Mouse (Mus musculus): ENCODE data around the gene Xrcc1. TPM values are rescaled to one million over a fixed set of nuclear protein-coding genes. Genes with fewer than 3 reads are reported as not detected.

Xrcc1 gene
- polyA plus RNA-seq, 1 experiment from 2014 or later = 66.6 TPM

DNA sequence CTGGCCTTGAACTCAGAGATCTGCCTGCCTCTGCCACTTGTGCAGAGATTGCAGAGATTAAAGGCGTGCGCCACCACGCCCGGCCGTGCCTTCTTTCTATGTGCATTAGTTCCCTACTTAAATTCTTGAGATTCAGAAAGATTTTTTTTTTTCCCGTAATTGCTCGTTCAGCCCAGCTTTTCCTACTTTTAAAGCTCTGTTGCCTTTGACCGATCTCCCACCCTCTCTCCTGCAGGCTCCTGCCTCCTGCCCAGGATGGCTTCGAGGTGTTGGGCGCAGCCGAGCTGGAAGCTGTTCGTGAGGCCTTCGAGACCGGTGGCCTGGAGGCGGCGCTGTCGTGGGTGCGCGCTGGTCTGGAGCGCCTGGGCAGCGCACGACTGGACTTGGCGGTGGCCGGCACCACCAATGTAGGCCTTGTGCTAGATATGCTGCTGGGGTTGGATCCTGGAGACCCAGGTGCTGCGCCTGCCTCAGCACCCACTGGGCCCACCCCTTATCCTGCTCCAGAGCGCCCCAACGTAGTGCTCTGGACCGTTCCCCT, 13.0 kb upstream of the Xrcc1 start:
- Histone ChIP-seq H3K27me3 (replicated peaks; ENCODE audit: control insufficient read depth, insufficient read depth, low read length) (no peaks in the 10 kb centered on the region), H3K27ac (ENCODE audit: low read depth, low read length) (no peak overlapping the region), H3K9me3 (replicated peaks; ENCODE audit: control insufficient read depth, low read length) (no peaks in the 10 kb centered on the region), H3K4me3 (ENCODE audit: low read depth, low read length) (no peak overlapping the region), H3K4me2 (ENCODE audit: low read length) (no peak overlapping the region), H3K4me1 (ENCODE audit: control insufficient read depth, insufficient read depth, low read length) (peaks cover 18% of the 10 kb centered on the region), H3K36me3 (ENCODE audit: control insufficient read depth, insufficient read depth, low read length) (peaks cover 38% of the 10 kb centered on the region), H3K9ac (ENCODE audit: low read length) (peak overlapping the region; percentile 32; the same call in 1 of the 2 replicates)
- no peak for ATAC-seq
- DNase-seq (ENCODE audit: low spot score) = no peak
- 65% methylated on average over 28 of the region's 28 CpGs for WGBS

DNA sequence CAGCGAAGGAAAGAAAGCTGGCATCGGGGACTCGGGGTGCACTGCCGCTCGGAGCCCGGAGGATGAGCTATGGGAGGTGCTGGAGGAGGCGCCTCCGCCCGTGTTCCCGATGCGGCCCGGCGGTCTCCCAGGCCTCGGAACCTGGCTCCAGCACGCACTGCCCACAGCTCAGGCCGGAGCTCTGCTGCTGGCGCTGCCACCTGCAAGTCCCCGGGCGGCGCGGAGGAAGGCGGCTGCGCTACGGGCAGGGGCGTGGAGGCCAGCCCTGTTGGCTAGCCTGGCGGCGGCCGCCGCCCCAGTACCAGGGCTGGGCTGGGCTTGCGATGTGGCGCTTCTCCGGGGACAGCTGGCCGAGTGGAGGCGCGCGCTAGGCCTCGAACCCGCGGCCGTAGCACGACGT, 12.3 kb upstream of the Xrcc1 start:
- Histone ChIP-seq H3K4me2 (ENCODE audit: low read length) (peak overlapping the region; percentile 28; the same call in 1 of the 2 replicates), H3K27me3 (replicated peaks; ENCODE audit: control insufficient read depth, insufficient read depth, low read length) (no peaks in the 10 kb centered on the region), H3K9me3 (replicated peaks; ENCODE audit: control insufficient read depth, low read length) (no peaks in the 10 kb centered on the region), H3K9ac (ENCODE audit: low read length) (peak overlapping the region; percentile 32; the same call in 1 of the 2 replicates), H3K4me3 (ENCODE audit: low read depth, low read length) (peak overlapping the region; percentile 10; the same call in 1 of the 2 replicates), H3K36me3 (ENCODE audit: control insufficient read depth, insufficient read depth, low read length) (peaks cover 38% of the 10 kb centered on the region), H3K4me1 (ENCODE audit: control insufficient read depth, insufficient read depth, low read length) (peaks cover 18% of the 10 kb centered on the region), H3K27ac (ENCODE audit: low read depth, low read length) (no peak overlapping the region)
- ATAC-seq (no peak), DNase-seq (ENCODE audit: low spot score) (no peak)
- 21% methylated on average over 42 of the region's 42 CpGs for WGBS

DNA sequence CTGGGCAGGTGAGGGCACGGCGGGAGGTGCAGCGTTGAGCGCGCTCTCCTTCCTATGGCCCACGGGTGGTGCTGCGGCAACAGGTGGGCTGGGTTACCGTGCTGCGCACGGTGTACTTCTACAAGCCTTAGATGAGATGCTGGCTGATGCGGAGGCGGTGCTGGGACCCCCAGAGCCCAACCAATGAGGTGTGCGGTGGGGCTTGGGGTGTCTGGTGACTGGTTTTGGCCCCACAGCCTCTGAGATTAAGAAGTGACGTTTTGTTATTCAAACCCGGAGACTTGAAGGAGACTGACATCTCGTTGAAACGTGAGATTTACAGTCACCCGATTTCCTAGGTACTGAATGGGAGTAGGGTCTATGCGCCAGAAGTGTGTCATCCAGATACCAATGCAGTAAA, 11.8 kb upstream of the Xrcc1 start:
- Histone ChIP-seq H3K4me3 (ENCODE audit: low read depth, low read length) (no peak overlapping the region), H3K27me3 (replicated peaks; ENCODE audit: control insufficient read depth, insufficient read depth, low read length) (no peaks in the 10 kb centered on the region), H3K27ac (ENCODE audit: low read depth, low read length) (no peak overlapping the region), H3K36me3 (ENCODE audit: control insufficient read depth, insufficient read depth, low read length) (peaks cover 38% of the 10 kb centered on the region), H3K4me1 (ENCODE audit: control insufficient read depth, insufficient read depth, low read length) (peaks cover 18% of the 10 kb centered on the region), H3K9me3 (replicated peaks; ENCODE audit: control insufficient read depth, low read length) (no peaks in the 10 kb centered on the region), H3K9ac (ENCODE audit: low read length) (no peak overlapping the region; the same call in 1 of the 2 replicates), H3K4me2 (ENCODE audit: low read length) (peak overlapping the region; percentile 28; the same call in 1 of the 2 replicates)
- no peak for DNase-seq (ENCODE audit: low spot score)
- ATAC-seq = no peak
- WGBS = 32% methylated on average over 19 of the region's 19 CpGs

DNA sequence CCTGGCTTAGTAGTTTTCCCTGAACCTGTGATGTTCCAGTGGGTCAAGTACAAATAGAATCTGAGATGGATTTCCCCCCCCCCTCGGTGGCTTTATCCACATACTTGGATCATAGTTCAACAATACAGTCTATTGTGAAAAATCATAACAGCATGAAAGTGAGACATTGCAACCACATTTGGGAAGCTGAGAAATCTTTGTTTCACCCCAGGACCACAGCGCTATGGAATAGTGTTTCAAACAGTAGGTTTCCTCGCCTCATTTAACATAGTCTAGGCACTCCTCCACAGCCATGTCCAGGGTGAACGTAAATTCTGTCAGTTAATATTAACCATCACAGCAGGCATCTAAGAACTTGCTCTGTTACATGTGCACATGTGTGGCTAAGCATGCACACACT, 9.0 kb upstream of the Xrcc1 start:
- H3K9me3 ChIP-seq (replicated peaks; ENCODE audit: control insufficient read depth, low read length) = no peaks in the 10 kb centered on the region
- H3K4me2 ChIP-seq (ENCODE audit: low read length) = no peak overlapping the region
- peaks cover 11% of the 10 kb centered on the region for H3K4me1 ChIP-seq (ENCODE audit: control insufficient read depth, insufficient read depth, low read length)
- no peak for ATAC-seq
- peaks cover 38% of the 10 kb centered on the region for H3K36me3 ChIP-seq (ENCODE audit: control insufficient read depth, insufficient read depth, low read length)
- H3K4me3 ChIP-seq (ENCODE audit: low read depth, low read length) = no peak overlapping the region
- 80% methylated on average over 4 of the region's 4 CpGs for WGBS
- no peak for DNase-seq (ENCODE audit: low spot score)
- H3K27ac ChIP-seq (ENCODE audit: low read depth, low read length) = no peak overlapping the region
- no peak overlapping the region for H3K9ac ChIP-seq (ENCODE audit: low read length)
- no peaks in the 10 kb centered on the region for H3K27me3 ChIP-seq (replicated peaks; ENCODE audit: control insufficient read depth, insufficient read depth, low read length)

DNA sequence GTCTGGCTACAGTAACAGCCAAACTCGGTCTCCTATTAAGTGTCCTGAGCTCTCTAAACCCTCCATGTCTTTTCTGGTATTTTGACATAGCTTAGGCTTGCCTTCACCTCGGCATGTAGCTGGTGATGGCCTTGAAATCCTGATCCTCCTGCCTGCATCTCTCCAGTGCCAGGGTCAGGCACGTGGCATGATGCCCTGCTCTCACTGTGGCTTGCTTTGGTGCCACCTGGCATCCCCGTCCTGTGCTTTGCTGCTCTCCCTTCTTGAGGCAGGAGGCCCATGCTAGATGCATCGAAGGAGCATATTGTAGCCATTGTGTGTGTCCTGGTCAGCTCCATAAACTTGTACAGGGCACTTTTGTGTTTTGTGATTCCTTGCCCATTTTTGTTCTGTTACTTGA, 8.5 kb upstream of the Xrcc1 start:
- H3K36me3 ChIP-seq (ENCODE audit: control insufficient read depth, insufficient read depth, low read length) = peaks cover 38% of the 10 kb centered on the region
- H3K9ac ChIP-seq (ENCODE audit: low read length) = no peak overlapping the region
- peaks cover 6% of the 10 kb centered on the region for H3K4me1 ChIP-seq (ENCODE audit: control insufficient read depth, insufficient read depth, low read length)
- no peak overlapping the region for H3K27ac ChIP-seq (ENCODE audit: low read depth, low read length)
- H3K27me3 ChIP-seq (replicated peaks; ENCODE audit: control insufficient read depth, insufficient read depth, low read length) = no peaks in the 10 kb centered on the region
- no peak for DNase-seq (ENCODE audit: low spot score)
- no peak overlapping the region for H3K4me2 ChIP-seq (ENCODE audit: low read length)
- no peak overlapping the region for H3K4me3 ChIP-seq (ENCODE audit: low read depth, low read length)
- 81% methylated on average over 5 of the region's 5 CpGs for WGBS
- H3K9me3 ChIP-seq (replicated peaks; ENCODE audit: control insufficient read depth, low read length) = no peaks in the 10 kb centered on the region
- ATAC-seq = no peak

DNA sequence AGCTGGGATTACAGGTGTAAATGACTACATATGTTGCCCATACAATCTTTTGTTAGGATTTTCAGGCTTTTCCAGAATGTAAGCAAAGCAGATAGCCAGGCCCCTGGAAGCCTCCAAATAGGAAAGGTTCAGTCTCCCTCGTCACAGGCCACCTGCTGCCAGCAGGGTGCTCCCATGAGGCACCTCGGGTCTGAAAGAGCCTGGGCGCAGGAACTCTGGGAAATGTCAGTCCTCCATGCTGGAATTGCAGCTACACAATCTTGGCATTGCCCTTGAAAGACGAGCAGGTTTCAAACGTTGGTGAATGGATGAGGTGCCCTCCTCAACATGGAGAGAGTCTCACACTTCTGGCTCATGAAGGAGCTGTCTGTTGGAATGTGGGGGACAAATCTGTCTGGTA, 7.9 kb upstream of the Xrcc1 start:
- Histone ChIP-seq H3K36me3 (ENCODE audit: control insufficient read depth, insufficient read depth, low read length) (peaks cover 34% of the 10 kb centered on the region), H3K9ac (ENCODE audit: low read length) (0 out of 2 replicates have a peak overlapping the region, but pooled peaks have one; percentile 10), H3K4me1 (ENCODE audit: control insufficient read depth, insufficient read depth, low read length) (peaks cover 5% of the 10 kb centered on the region), H3K27ac (ENCODE audit: low read depth, low read length) (no peak overlapping the region), H3K27me3 (replicated peaks; ENCODE audit: control insufficient read depth, insufficient read depth, low read length) (no peaks in the 10 kb centered on the region), H3K4me2 (ENCODE audit: low read length) (no peak overlapping the region), H3K9me3 (replicated peaks; ENCODE audit: control insufficient read depth, low read length) (no peaks in the 10 kb centered on the region), H3K4me3 (ENCODE audit: low read depth, low read length) (no peak overlapping the region)
- no peak for ATAC-seq
- 49% methylated on average over 5 of the region's 5 CpGs for WGBS
- DNase-seq (ENCODE audit: low spot score) = no peak

DNA sequence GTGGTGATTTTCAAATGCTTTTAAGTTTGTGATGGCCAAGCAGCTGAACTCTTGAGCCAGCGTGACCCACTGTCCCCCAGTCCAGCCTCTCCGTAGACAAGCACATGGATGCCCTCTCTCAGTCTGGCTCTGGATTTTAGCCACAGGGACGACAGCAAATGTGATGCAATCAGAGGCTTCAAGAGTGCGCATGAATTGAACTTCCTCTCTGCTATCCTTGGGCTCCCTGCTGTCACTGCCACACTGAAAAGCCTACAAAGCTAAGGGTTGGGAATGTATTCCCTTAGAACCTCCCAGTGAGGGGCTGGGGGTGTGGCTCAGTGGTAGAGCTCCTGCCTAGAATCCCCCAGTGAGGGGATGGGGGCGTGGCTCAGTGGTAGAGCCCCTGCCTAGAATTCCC, 7.4 kb upstream of the Xrcc1 start:
- no peak for ATAC-seq
- WGBS = 73% methylated on average over 5 of the region's 5 CpGs
- no peak for DNase-seq (ENCODE audit: low spot score)
- H3K9ac ChIP-seq (ENCODE audit: low read length) = no peak overlapping the region
- H3K27ac ChIP-seq (ENCODE audit: low read depth, low read length) = no peak overlapping the region
- H3K4me1 ChIP-seq (ENCODE audit: control insufficient read depth, insufficient read depth, low read length) = peaks cover 5% of the 10 kb centered on the region
- no peaks in the 10 kb centered on the region for H3K27me3 ChIP-seq (replicated peaks; ENCODE audit: control insufficient read depth, insufficient read depth, low read length)
- H3K9me3 ChIP-seq (replicated peaks; ENCODE audit: control insufficient read depth, low read length) = no peaks in the 10 kb centered on the region
- H3K36me3 ChIP-seq (ENCODE audit: control insufficient read depth, insufficient read depth, low read length) = peaks cover 29% of the 10 kb centered on the region
- no peak overlapping the region for H3K4me3 ChIP-seq (ENCODE audit: low read depth, low read length)
- H3K4me2 ChIP-seq (ENCODE audit: low read length) = no peak overlapping the region

DNA sequence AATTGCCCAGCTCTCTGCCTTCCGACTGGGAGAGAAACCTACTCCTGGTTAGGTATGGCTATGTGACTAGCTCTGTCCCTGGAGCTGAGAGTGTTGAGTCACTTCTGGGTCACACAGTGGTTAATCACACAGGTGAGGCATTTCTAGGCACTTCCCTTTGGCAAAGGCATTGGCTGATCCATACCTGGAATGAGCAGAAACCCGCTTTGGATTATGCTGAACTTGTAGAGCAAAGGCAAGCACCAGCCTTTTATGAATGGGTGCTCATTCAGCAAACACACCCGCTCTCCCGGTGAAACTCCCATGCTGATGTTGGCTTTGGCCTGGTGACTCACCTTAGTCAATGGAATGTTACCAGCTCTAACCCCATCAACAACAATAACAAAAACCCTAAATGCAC, 6.4 kb upstream of the Xrcc1 start:
- no peak for ATAC-seq
- DNase-seq (ENCODE audit: low spot score) = no peak
- no peaks in the 10 kb centered on the region for H3K27me3 ChIP-seq (replicated peaks; ENCODE audit: control insufficient read depth, insufficient read depth, low read length)
- H3K4me1 ChIP-seq (ENCODE audit: control insufficient read depth, insufficient read depth, low read length) = no peaks in the 10 kb centered on the region
- 96% methylated on average over 4 of the region's 4 CpGs for WGBS
- no peaks in the 10 kb centered on the region for H3K9me3 ChIP-seq (replicated peaks; ENCODE audit: control insufficient read depth, low read length)
- no peak overlapping the region for H3K4me2 ChIP-seq (ENCODE audit: low read length)
- H3K9ac ChIP-seq (ENCODE audit: low read length) = no peak overlapping the region
- peaks cover 19% of the 10 kb centered on the region for H3K36me3 ChIP-seq (ENCODE audit: control insufficient read depth, insufficient read depth, low read length)
- no peak overlapping the region for H3K4me3 ChIP-seq (ENCODE audit: low read depth, low read length)
- H3K27ac ChIP-seq (ENCODE audit: low read depth, low read length) = no peak overlapping the region

DNA sequence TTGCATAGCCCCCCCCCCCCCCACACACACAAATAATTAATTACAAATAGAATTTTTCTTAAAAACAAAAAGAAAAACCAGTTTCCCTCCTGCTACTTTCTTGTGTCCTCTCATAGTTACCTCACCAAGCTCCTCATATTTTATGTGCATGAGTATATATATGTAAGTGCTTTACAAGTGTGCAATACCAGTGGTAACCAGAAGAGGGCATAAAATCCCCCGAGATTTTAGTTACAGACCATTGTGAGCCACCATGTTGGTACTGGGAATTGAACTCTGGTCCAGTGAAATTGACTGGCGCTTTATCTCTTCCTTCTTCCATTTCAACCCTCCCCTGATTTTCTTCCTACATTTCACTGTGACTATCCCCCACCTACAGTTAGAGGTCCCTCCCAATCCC, 1.6 kb upstream of the Xrcc1 start:
- Histone ChIP-seq H3K27ac (ENCODE audit: low read depth, low read length) (no peak overlapping the region), H3K27me3 (replicated peaks; ENCODE audit: control insufficient read depth, insufficient read depth, low read length) (no peaks in the 10 kb centered on the region), H3K9me3 (replicated peaks; ENCODE audit: control insufficient read depth, low read length) (no peaks in the 10 kb centered on the region), H3K4me1 (ENCODE audit: control insufficient read depth, insufficient read depth, low read length) (peaks cover 8% of the 10 kb centered on the region), H3K4me2 (ENCODE audit: low read length) (no peak overlapping the region), H3K9ac (ENCODE audit: low read length) (no peak overlapping the region), H3K36me3 (ENCODE audit: control insufficient read depth, insufficient read depth, low read length) (no peaks in the 10 kb centered on the region), H3K4me3 (ENCODE audit: low read depth, low read length) (no peak overlapping the region)
- ATAC-seq (no peak), DNase-seq (ENCODE audit: low spot score) (no peak)
- 87% methylated on average over 2 of the region's 2 CpGs for WGBS

Measured in forebrain, embryonic 14.5 days (tissue).